10 mouse cellular contexts compared by ENCODE assay signal in the genomic region with DNA sequence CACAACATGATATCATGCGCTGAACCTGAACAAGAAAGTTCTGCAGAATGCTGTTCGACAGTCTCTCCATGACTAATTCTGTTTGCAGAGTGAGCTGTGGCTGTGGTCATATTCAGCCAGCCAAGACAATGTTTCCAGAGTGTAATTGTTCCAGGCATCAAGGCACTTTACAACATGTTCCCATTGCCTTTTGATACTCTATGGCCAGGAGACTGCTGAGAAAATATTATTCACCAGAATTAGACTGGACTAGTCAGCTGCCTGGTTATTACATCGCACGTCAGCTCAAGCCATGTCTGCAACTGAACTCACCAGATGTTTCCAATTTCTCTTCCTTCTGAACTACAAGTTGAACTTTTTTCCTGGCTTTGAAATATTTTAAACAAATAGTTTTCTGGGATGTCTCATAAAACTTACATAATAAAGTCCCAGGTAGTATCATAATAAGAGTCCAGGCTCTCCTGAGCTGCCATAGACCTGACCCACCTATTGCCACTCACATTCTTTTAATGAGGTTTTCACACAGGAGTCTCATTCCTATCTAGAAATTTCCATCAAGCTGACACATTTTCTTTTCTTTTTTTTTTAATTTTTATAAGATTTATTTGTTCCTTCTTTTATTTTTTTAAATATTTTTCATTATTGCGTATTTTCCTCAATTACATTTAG.
DNase-seq lines count a peak whose midpoint lies in the region; ATAC-seq lines count a peak whose summit lies in the region.
"Had no signal": no experiment of that assay in that cellular context is flagged by ENCODE, and none has a peak within 500 bp of the region (broad histone marks: within the 10 kb centered on the region; RNA-seq: fewer than 3 reads in every experiment).

No protein-coding gene starts in this region.

- no peaks in the 10 kb centered on the region for H3K9me3 ChIP-seq in heart, embryonic 10.5 days
- H3K9me3 ChIP-seq in embryonic facial prominence, embryonic 15.5 days (replicated peaks), result no peaks in the 10 kb centered on the region
- H3K9me3 ChIP-seq in limb, embryonic 15.5 days, result no peaks in the 10 kb centered on the region
- H3K9me3 ChIP-seq in hindbrain, embryonic 13.5 days, result no peaks in the 10 kb centered on the region

- H3K27me3 ChIP-seq in heart, embryonic 10.5 days (ENCODE audit: insufficient read depth, poor library complexity, severe bottlenecking), result no peaks in the 10 kb centered on the region
- H3K27me3 ChIP-seq in embryonic facial prominence, embryonic 15.5 days, result no peaks in the 10 kb centered on the region
- H3K27me3 ChIP-seq in limb, embryonic 15.5 days, result no peaks in the 10 kb centered on the region
- no peaks in the 10 kb centered on the region for H3K27me3 ChIP-seq in hindbrain, embryonic 13.5 days

- H3K4me2 ChIP-seq in embryonic facial prominence, embryonic 15.5 days (replicated peaks), result no peak overlapping the region
- H3K4me2 ChIP-seq in limb, embryonic 15.5 days, result no peak overlapping the region
- H3K4me2 ChIP-seq in hindbrain, embryonic 13.5 days, result no peak overlapping the region
- H3K4me2 ChIP-seq: midbrain, embryonic 11.5 days had no signal

- ATAC-seq in embryonic facial prominence, embryonic 15.5 days (ENCODE audit: insufficient number of reproducible peaks, low FRiP score, low TSS enrichment, low read depth), result peak; percentile 68
- ATAC-seq in limb, embryonic 15.5 days (ENCODE audit: insufficient number of reproducible peaks, low FRiP score, low TSS enrichment, low read depth), result peak; percentile 74
- ATAC-seq in hindbrain, embryonic 13.5 days (ENCODE audit: low FRiP score), result no peak

- H3K9ac ChIP-seq in embryonic facial prominence, embryonic 15.5 days, result no peak overlapping the region
- H3K9ac ChIP-seq in limb, embryonic 15.5 days, result no peak overlapping the region
- no peak overlapping the region for H3K9ac ChIP-seq in hindbrain, embryonic 13.5 days

- WGBS in heart, embryonic 10.5 days, result 85% methylated on average over 5 of the region's 5 CpGs
- 45% methylated on average over 5 of the region's 5 CpGs for WGBS in embryonic facial prominence, embryonic 15.5 days
- 39% methylated on average over 5 of the region's 5 CpGs for WGBS in limb, embryonic 15.5 days
- WGBS in hindbrain, embryonic 13.5 days, result 82% methylated on average over 5 of the region's 5 CpGs

- no peak overlapping the region for H3K27ac ChIP-seq in heart, embryonic 10.5 days
- peak overlapping the region; percentile 44; the same call in 1 of the 2 replicates for H3K27ac ChIP-seq in embryonic facial prominence, embryonic 15.5 days (replicated peaks)
- H3K27ac ChIP-seq in limb, embryonic 15.5 days, result peak overlapping the region; percentile 76
- H3K27ac ChIP-seq in hindbrain, embryonic 13.5 days, result no peak overlapping the region

- H3K4me1 ChIP-seq in heart, embryonic 10.5 days, result no peaks in the 10 kb centered on the region
- 0 out of 2 replicates have a peak, but pooled peaks cover 3% of the 10 kb centered on the region for H3K4me1 ChIP-seq in embryonic facial prominence, embryonic 15.5 days
- peaks cover 4% of the 10 kb centered on the region for H3K4me1 ChIP-seq in limb, embryonic 15.5 days
- H3K4me1 ChIP-seq in hindbrain, embryonic 13.5 days (replicated peaks), result no peaks in the 10 kb centered on the region

- H3K36me3 ChIP-seq in heart, embryonic 10.5 days, result no peaks in the 10 kb centered on the region
- H3K36me3 ChIP-seq in embryonic facial prominence, embryonic 15.5 days, result no peaks in the 10 kb centered on the region
- no peaks in the 10 kb centered on the region for H3K36me3 ChIP-seq in limb, embryonic 15.5 days
- H3K36me3 ChIP-seq in hindbrain, embryonic 13.5 days, result no peaks in the 10 kb centered on the region

- peak; percentile 34 to 70 for DNase-seq in heart, adult 18-20 months
- no peak for DNase-seq in heart, embryonic 10.5 days (ENCODE audit: low spot score)
- peak; percentile 21 for DNase-seq in Muller cell, postnatal 12 days (ENCODE audit: inconsistent ontology term)
- no peak for DNase-seq in layer of hippocampus, adult 9-11 months
- no peak for DNase-seq in cerebellum, adult 11 months
- DNase-seq: kidney, adult 2 months had no signal

- no peak overlapping the region for H3K4me3 ChIP-seq in heart, embryonic 10.5 days
- H3K4me3 ChIP-seq in embryonic facial prominence, embryonic 15.5 days (replicated peaks), result no peak overlapping the region
- H3K4me3 ChIP-seq in limb, embryonic 15.5 days, result no peak overlapping the region
- H3K4me3 ChIP-seq in hindbrain, embryonic 13.5 days, result no peak overlapping the region

Comparison
In these comparisons a context has a peak if more than half of its experiments do, and no peak if none do; other contexts are left out.
1. DNase-seq: peak in heart, adult 18-20 months (2 of 2) and Muller cell, postnatal 12 days (single experiment); none in heart, embryonic 10.5 days (single experiment), layer of hippocampus, adult 9-11 months (single experiment) and cerebellum, adult 11 months (single experiment).
2. H3K27ac ChIP-seq: peak in embryonic facial prominence, embryonic 15.5 days (single experiment) and limb, embryonic 15.5 days (single experiment); none in heart, embryonic 10.5 days (single experiment) and hindbrain, embryonic 13.5 days (single experiment).